Mouse (Mus musculus) intestine, postnatal 0 days (tissue): ENCODE data around the gene Rrn3. TPM values are rescaled to one million over a fixed set of nuclear protein-coding genes. Genes with fewer than 3 reads are reported as not detected.
"Not testable (repeated sequence)": the region's sequence is repeated elsewhere in the genome, so short reads cannot be mapped to it uniquely, and the experiment has no call there.

Experiments used
- ATAC-seq: fragments of 200-750 bp; cut with Nextera tagmentation; 2 replicates; pipeline ENCODE4 v1.8.0; 2017; ENCODE audit warnings: mild to moderate bottlenecking, moderate TSS enrichment, moderate library complexity
- H3K27ac ChIP-seq: fragments of 300-500 bp; sonication (generic); 2 replicates; pipeline ENCODE4 v1.5.1; 2014; ENCODE audit warnings: mild to moderate bottlenecking, low read depth, low read length, moderate library complexity
- H3K27me3 ChIP-seq: fragments of 300-500 bp; sonication (generic); replicated peaks from 2 replicates; pipeline ENCODE4 v1.6.1; 2014; ENCODE audit warnings: low read length, mixed read lengths; ENCODE audit not compliant: control insufficient read depth, insufficient read depth
- H3K36me3 ChIP-seq: fragments of 300-500 bp; sonication (generic); 2 replicates; pipeline ENCODE4 v1.6.1; 2014; ENCODE audit warnings: mild to moderate bottlenecking, moderate library complexity; ENCODE audit not compliant: control insufficient read depth, insufficient read depth
- H3K4me1 ChIP-seq: fragments of 300-500 bp; sonication (generic); replicated peaks from 2 replicates; pipeline ENCODE4 v1.6.1; 2014; ENCODE audit warnings: antibody characterized with exemption, low read length, mixed read lengths; ENCODE audit not compliant: control insufficient read depth, insufficient read depth
- H3K4me2 ChIP-seq: fragments of 300-500 bp; sonication (generic); replicated peaks from 2 replicates; pipeline ENCODE4 v1.6.1; 2014; ENCODE audit warnings: low read depth, mild to moderate bottlenecking, moderate library complexity
- H3K4me3 ChIP-seq: fragments of 300-500 bp; sonication (generic); 2 replicates; pipeline ENCODE4 v1.5.1; 2014; ENCODE audit warnings: low read depth, low read length
- H3K9ac ChIP-seq: fragments of 300-500 bp; sonication (generic); 2 replicates; pipeline ENCODE4 v1.6.1; 2014; ENCODE audit warnings: mild to moderate bottlenecking, low read depth, low read length
- H3K9me3 ChIP-seq: fragments of 300-500 bp; sonication (generic); 2 replicates; pipeline ENCODE4 v1.6.1; 2016; ENCODE audit warnings: mixed run types; ENCODE audit not compliant: control insufficient read depth
- CTCF ChIP-seq: sonication (generic); IDR thresholded peaks from 2 replicates; pipeline ENCODE4 v1.5.1; 2016; ENCODE audit warnings: low read depth, mild to moderate bottlenecking, control low read depth, antibody characterized with exemption, moderate library complexity
- WGBS: fragments of 180-500 bp; shearing (Covaris S2); extraction: QIAGEN DNeasy Blood & Tissue Kit; methylation state at CpG from one replicate; pipeline ENCODE4 v1.1.7; 2014; 5-methylcytosine and 5-hydroxymethylcytosine counted together
- polyA plus RNA-seq: library from polyadenylated mRNA; unstranded; fragments of >200 nt; fragmentation: Nextera tagmentation; extraction: Ambion mirVana; gene quantifications from 2 replicates; pipeline ENCODE4 v1.2.1, GENCODE M21; 2015

The Rrn3 gene
- polyA plus RNA-seq: 22.6 and 24.2 TPM in 2 replicates

DNA sequence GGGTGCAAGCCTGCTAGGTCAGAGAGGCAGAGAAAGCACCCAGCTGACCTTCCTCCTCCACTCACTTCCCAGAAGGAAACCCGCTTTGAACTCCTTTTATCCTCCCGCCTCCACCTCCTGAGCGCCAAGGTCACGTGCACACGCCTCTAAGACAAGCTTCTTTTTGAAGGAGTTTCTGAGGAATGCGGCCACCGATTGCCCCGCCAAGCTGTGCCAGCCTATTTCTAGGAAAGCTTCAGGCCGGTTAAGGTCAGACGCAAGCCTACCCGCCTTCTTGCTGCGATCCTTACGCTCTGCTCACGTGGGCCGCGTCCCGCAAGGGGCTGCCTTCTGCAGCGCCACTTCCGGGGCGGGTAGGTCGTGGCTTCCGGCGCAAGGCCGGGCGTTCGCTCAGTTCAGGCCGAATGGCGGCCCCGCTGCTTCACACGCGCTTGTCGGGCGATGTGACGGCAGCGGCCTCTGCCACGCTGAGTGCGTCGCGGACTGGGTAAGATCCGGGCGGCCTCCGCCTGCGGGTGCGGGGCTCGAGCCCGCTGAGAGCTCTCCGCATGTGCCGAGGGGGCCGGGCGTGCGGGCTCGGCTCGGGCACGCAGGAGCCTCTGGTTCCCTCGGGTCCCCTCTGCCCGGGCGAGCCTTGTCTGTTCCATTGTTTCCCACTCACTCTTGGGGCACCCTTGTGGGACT is at the start of gene Rrn3:
TSS of gene Rrn3 (plus strand) at position 356 of the 684 bp plus-strand sequence.
- H3K9me3 ChIP-seq: no peaks in the 10 kb centered on the region
- H3K9ac ChIP-seq: peak within 1 kb of the TSS; percentile 86
- H3K4me3 ChIP-seq: peak within 1 kb of the TSS; percentile 76
- no peaks in the 10 kb centered on the region for H3K4me1 ChIP-seq
- H3K36me3 ChIP-seq: peaks cover 15% of the 10 kb centered on the region
- TF ChIP-seq CTCF: 0 out of 2 replicates have a peak, but pooled peaks have one; percentile 24
- H3K4me2 ChIP-seq: peak within 1 kb of the TSS; percentile 78
- peak; percentile 99 for ATAC-seq
- H3K27me3 ChIP-seq: no peaks in the 10 kb centered on the region
- H3K27ac ChIP-seq: peak within 1 kb of the TSS; percentile 84
- WGBS: under 1% methylated on average over 57 of the region's 57 CpGs

DNA sequence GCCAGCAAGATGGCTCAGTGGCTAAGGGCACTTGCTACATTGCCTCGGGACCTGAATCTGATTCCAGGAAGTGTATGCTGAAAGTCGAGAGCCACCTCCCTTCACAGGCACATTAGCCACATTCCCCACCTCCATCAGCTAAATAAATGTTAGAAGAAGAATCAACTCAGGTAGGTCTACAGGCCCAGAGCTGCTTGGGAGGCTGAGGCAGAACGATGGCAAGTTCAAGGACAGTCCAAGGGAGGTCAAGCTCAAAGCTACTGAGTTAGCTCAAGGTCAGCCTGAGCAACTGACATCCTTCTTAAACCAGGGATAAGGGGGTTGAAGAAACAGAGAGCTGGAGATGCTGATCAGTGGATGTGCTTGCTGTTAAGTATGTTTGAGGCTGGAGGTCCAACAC is 47.7 kb upstream of the Rrn3 start:
- no peak for ATAC-seq
- Histone ChIP-seq H3K9me3 (no peaks in the 10 kb centered on the region), H3K27ac (no peak overlapping the region), H3K4me3 (no peak overlapping the region), H3K4me1 (no peaks in the 10 kb centered on the region), H3K27me3 (no peaks in the 10 kb centered on the region), H3K4me2 (no peak overlapping the region), H3K9ac (no peak overlapping the region), H3K36me3 (no peaks in the 10 kb centered on the region; the same call in 1 of the 2 replicates)
- no peak for TF ChIP-seq CTCF
- 63% methylated on average over 3 of the region's 3 CpGs for WGBS

- ATAC-seq: no peak
- Histone ChIP-seq H3K4me2 (no peak overlapping the region), H3K9ac (no peak overlapping the region), H3K27ac (no peak overlapping the region), H3K4me1 (no peaks in the 10 kb centered on the region), H3K36me3 (no peaks in the 10 kb centered on the region; the same call in 1 of the 2 replicates), H3K9me3 (no peaks in the 10 kb centered on the region), H3K27me3 (no peaks in the 10 kb centered on the region), H3K4me3 (no peak overlapping the region)
- WGBS: 18% methylated on average over 9 of the region's 9 CpGs
- TF ChIP-seq CTCF: peak; percentile 92
Observed at GRCm38 (mm10) chr16:13733518-13734137, 46.9 kb upstream of the Rrn3 start.

- 77% methylated on average over 8 of the region's 8 CpGs for WGBS
- Histone ChIP-seq H3K27me3 (no peaks in the 10 kb centered on the region), H3K9me3 (no peaks in the 10 kb centered on the region), H3K4me1 (no peaks in the 10 kb centered on the region), H3K27ac (no peak overlapping the region), H3K4me3 (no peak overlapping the region), H3K9ac (no peak overlapping the region), H3K36me3 (no peaks in the 10 kb centered on the region; the same call in 1 of the 2 replicates), H3K4me2 (no peak overlapping the region)
- TF ChIP-seq CTCF: no peak
- no peak for ATAC-seq
Observed at GRCm38 (mm10) chr16:13735977-13736376, 44.5 kb upstream of the Rrn3 start.

DNA sequence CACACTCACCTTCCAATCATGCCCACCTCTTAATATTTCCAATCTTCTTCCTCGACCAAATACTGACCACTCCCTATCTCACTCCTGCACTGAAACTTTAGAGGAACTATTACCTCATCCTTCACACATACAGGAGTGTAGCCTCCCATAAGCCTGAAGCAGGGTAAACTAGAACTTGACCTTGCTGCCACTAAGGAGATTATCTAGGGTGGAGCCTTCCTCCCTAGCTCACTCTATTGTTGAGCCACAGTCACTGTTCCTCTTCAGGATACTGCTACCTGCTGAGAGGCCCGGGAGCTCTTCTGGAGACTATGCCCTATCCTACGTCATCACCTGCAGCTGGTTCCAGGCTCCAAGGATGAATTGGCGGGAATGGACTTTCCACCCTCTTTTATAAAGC is 41.5 kb upstream of the Rrn3 start:
- not testable (repeated sequence) for H3K27me3 ChIP-seq, H3K4me1 ChIP-seq, H3K36me3 ChIP-seq, H3K27ac ChIP-seq, H3K9ac ChIP-seq, H3K4me2 ChIP-seq, H3K9me3 ChIP-seq, H3K4me3 ChIP-seq
- 33% methylated on average over 4 of the region's 4 CpGs for WGBS
- ATAC-seq: peak; percentile 68

DNA sequence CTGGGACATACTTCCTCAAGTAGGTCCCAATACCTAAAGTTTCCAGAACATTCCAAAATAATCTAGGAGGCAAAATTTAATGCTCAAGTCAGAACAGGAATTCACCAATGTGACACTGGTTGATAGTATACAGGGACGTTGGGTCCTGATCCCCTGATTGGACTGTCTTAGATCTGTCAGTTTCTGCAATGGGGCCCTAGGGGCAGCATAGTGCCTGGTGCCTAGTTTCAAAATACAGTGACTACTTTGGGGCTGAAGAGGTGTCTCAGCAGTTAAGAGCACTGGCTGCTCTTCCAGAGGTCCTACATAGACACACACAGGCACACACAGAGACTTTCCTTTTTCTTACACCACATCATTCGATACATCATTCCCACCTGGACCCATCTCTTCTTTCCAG is 39.7 kb upstream of the Rrn3 start:
- H3K4me1 ChIP-seq: no peaks in the 10 kb centered on the region
- no peak overlapping the region for H3K27ac ChIP-seq
- WGBS: 74% methylated on average over 2 of the region's 2 CpGs
- H3K4me2 ChIP-seq: no peak overlapping the region
- no peaks in the 10 kb centered on the region for H3K36me3 ChIP-seq
- TF ChIP-seq CTCF: no peak
- no peak overlapping the region for H3K9ac ChIP-seq
- no peak overlapping the region for H3K4me3 ChIP-seq
- no peaks in the 10 kb centered on the region for H3K27me3 ChIP-seq
- H3K9me3 ChIP-seq: no peaks in the 10 kb centered on the region
- no peak for ATAC-seq
